Mouse (Mus musculus): ENCODE data around the gene Catsper1. TPM values are rescaled to one million over a fixed set of nuclear protein-coding genes. Genes with fewer than 3 reads are reported as not detected.

Gene Catsper1
- polyA plus RNA-seq, 2 experiments, result not detected

- H3K4me2 ChIP-seq (replicated peaks; ENCODE audit: low read depth, low read length, severe bottlenecking), result no peak overlapping the region
- no peak overlapping the region for H3K27ac ChIP-seq (replicated peaks; ENCODE audit: low read depth, low read length)
- no peaks in the 10 kb centered on the region for H3K4me1 ChIP-seq (ENCODE audit: control insufficient read depth, insufficient read depth, low read length)
- no peak for DNase-seq (ENCODE audit: low spot score)
- no peaks in the 10 kb centered on the region for H3K9me3 ChIP-seq (ENCODE audit: control insufficient read depth, low read length)
- no peak overlapping the region for H3K9ac ChIP-seq (ENCODE audit: low read depth, low read length, severe bottlenecking)
- H3K36me3 ChIP-seq (ENCODE audit: control insufficient read depth, insufficient read depth, low read length), result peaks cover 72% of the 10 kb centered on the region
- no peak overlapping the region for H3K4me3 ChIP-seq (replicated peaks; ENCODE audit: low read length)
- no peak for TF ChIP-seq POLR2A (IDR thresholded peaks at IDR 0.05; ENCODE audit: borderline replicate concordance, extremely low read depth, insufficient read depth, insufficient read length)
- no peak for ATAC-seq (ENCODE audit: low FRiP score, low read depth)
- 91% methylated on average over 1 of the region's 1 CpGs for WGBS
- H3K27me3 ChIP-seq (ENCODE audit: control insufficient read depth, insufficient read depth, low read length), result no peaks in the 10 kb centered on the region
Measured at GRCm38 (mm10) chr19:5377446-5377845, 41.9 kb downstream of the Catsper1 start.

- 90% methylated on average over 12 of the region's 12 CpGs for WGBS
- Histone ChIP-seq H3K27me3 (ENCODE audit: control insufficient read depth, insufficient read depth, low read length) (no peaks in the 10 kb centered on the region), H3K9me3 (ENCODE audit: control insufficient read depth, low read length) (no peaks in the 10 kb centered on the region), H3K9ac (ENCODE audit: low read depth, low read length, severe bottlenecking) (no peak overlapping the region), H3K4me3 (replicated peaks; ENCODE audit: low read length) (no peak overlapping the region), H3K4me2 (replicated peaks; ENCODE audit: low read depth, low read length, severe bottlenecking) (no peak overlapping the region), H3K36me3 (ENCODE audit: control insufficient read depth, insufficient read depth, low read length) (peaks cover 72% of the 10 kb centered on the region), H3K27ac (replicated peaks; ENCODE audit: low read depth, low read length) (no peak overlapping the region), H3K4me1 (ENCODE audit: control insufficient read depth, insufficient read depth, low read length) (peaks cover 11% of the 10 kb centered on the region)
- TF ChIP-seq POLR2A (IDR thresholded peaks at IDR 0.05; ENCODE audit: borderline replicate concordance, extremely low read depth, insufficient read depth, insufficient read length), result no peak
- ATAC-seq (ENCODE audit: low FRiP score, low read depth) (no peak), DNase-seq (ENCODE audit: low spot score) (no peak)
Measured at GRCm38 (mm10) chr19:5383326-5383725, 47.8 kb downstream of the Catsper1 start.

- no peaks in the 10 kb centered on the region for H3K9me3 ChIP-seq (ENCODE audit: control insufficient read depth, low read length)
- H3K4me3 ChIP-seq (replicated peaks; ENCODE audit: low read length), result no peak overlapping the region
- DNase-seq (ENCODE audit: low spot score), result no peak
- ATAC-seq (ENCODE audit: low FRiP score, low read depth), result no peak
- peaks cover 15% of the 10 kb centered on the region for H3K4me1 ChIP-seq (ENCODE audit: control insufficient read depth, insufficient read depth, low read length)
- H3K27ac ChIP-seq (replicated peaks; ENCODE audit: low read depth, low read length), result no peak overlapping the region
- TF ChIP-seq POLR2A (IDR thresholded peaks at IDR 0.05; ENCODE audit: borderline replicate concordance, extremely low read depth, insufficient read depth, insufficient read length), result no peak
- 90% methylated on average over 8 of the region's 8 CpGs for WGBS
- H3K27me3 ChIP-seq (ENCODE audit: control insufficient read depth, insufficient read depth, low read length), result no peaks in the 10 kb centered on the region
- no peak overlapping the region for H3K9ac ChIP-seq (ENCODE audit: low read depth, low read length, severe bottlenecking)
- H3K4me2 ChIP-seq (replicated peaks; ENCODE audit: low read depth, low read length, severe bottlenecking), result no peak overlapping the region
- peaks cover 59% of the 10 kb centered on the region for H3K36me3 ChIP-seq (ENCODE audit: control insufficient read depth, insufficient read depth, low read length)
Measured at GRCm38 (mm10) chr19:5384715-5385114, 49.2 kb downstream of the Catsper1 start.

GRCm38 (mm10) chr19:5388011-5388441, 52.5 kb downstream of the Catsper1 start:
- TF ChIP-seq POLR2A (IDR thresholded peaks at IDR 0.05; ENCODE audit: borderline replicate concordance, extremely low read depth, insufficient read depth, insufficient read length), result no peak
- peak overlapping the region; percentile 84 for H3K4me2 ChIP-seq (replicated peaks; ENCODE audit: low read depth, low read length, severe bottlenecking)
- peak overlapping the region; percentile 79; the same call in 1 of the 2 replicates for H3K27ac ChIP-seq (replicated peaks; ENCODE audit: low read depth, low read length)
- WGBS, result 2% methylated on average over 39 of the region's 43 CpGs
- no peaks in the 10 kb centered on the region for H3K27me3 ChIP-seq (ENCODE audit: control insufficient read depth, insufficient read depth, low read length)
- ATAC-seq (ENCODE audit: low FRiP score, low read depth) (peak; percentile 45; the same call in 1 of the 2 replicates), DNase-seq (ENCODE audit: low spot score) (no peak)
- peaks cover 23% of the 10 kb centered on the region for H3K4me1 ChIP-seq (ENCODE audit: control insufficient read depth, insufficient read depth, low read length)
- H3K9me3 ChIP-seq (ENCODE audit: control insufficient read depth, low read length), result no peaks in the 10 kb centered on the region
- H3K36me3 ChIP-seq (ENCODE audit: control insufficient read depth, insufficient read depth, low read length), result peaks cover 27% of the 10 kb centered on the region
- peak overlapping the region; percentile 99 for H3K4me3 ChIP-seq (replicated peaks; ENCODE audit: low read length)
- H3K9ac ChIP-seq (ENCODE audit: low read depth, low read length, severe bottlenecking), result peak overlapping the region; percentile 91

- Histone ChIP-seq H3K36me3 (ENCODE audit: control insufficient read depth, insufficient read depth, low read length) (peaks cover 20% of the 10 kb centered on the region), H3K9me3 (ENCODE audit: control insufficient read depth, low read length) (no peaks in the 10 kb centered on the region), H3K9ac (ENCODE audit: low read depth, low read length, severe bottlenecking) (peak within 1 kb of the TSS; percentile 91), H3K27me3 (ENCODE audit: control insufficient read depth, insufficient read depth, low read length) (no peaks in the 10 kb centered on the region), H3K4me2 (replicated peaks; ENCODE audit: low read depth, low read length, severe bottlenecking) (peak within 1 kb of the TSS; percentile 84), H3K4me1 (ENCODE audit: control insufficient read depth, insufficient read depth, low read length) (peaks cover 23% of the 10 kb centered on the region), H3K4me3 (replicated peaks; ENCODE audit: low read length) (peak within 1 kb of the TSS; percentile 99), H3K27ac (replicated peaks; ENCODE audit: low read depth, low read length) (peak within 1 kb of the TSS; percentile 79)
- TF ChIP-seq POLR2A (IDR thresholded peaks at IDR 0.05; ENCODE audit: borderline replicate concordance, extremely low read depth, insufficient read depth, insufficient read length), result peak; percentile 72; the same call in 1 of the 2 replicates
- DNase-seq (ENCODE audit: low spot score) (peak; percentile 99), ATAC-seq (ENCODE audit: low FRiP score, low read depth) (peak; percentile 95)
- 4% methylated on average over 43 of the region's 43 CpGs for WGBS
Measured at GRCm38 (mm10) chr19:5388588-5389242, 53.2 kb downstream of the Catsper1 start, which contains the start of gene Sart1. TSS of gene Sart1 (minus strand) at chr19:5388703.
